Mouse (Mus musculus): ENCODE data around the gene Mapkap1.
"Not testable (repeated sequence)": the region's sequence is repeated elsewhere in the genome, so short reads cannot be mapped to it uniquely, and the experiment has no call there.

Gene Mapkap1

GRCm38 (mm10) chr2:34432887-34433286 lies 26.3 kb downstream of the Mapkap1 start:
- not testable (repeated sequence) for DNase-seq

DNA sequence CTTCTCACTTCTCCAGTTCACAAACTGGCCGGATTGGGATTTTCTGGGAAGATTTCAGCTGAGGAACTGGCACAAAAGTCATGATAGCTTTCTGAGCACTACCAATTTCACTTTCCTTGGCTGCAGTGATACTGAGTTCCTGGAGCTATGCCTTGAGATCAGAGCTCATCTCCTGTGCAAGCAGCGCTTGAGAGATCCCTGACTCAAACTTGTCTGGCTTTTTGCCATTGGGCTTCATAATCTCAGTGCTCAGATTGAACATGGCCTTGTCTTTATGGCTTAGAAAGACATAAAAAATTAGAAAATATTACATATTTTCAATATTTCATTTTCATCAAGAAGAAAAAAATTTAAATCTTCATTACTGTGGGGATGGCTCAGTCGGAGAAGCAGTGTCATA lies 29.8 kb downstream of the Mapkap1 start:
- no peak for DNase-seq

DNA sequence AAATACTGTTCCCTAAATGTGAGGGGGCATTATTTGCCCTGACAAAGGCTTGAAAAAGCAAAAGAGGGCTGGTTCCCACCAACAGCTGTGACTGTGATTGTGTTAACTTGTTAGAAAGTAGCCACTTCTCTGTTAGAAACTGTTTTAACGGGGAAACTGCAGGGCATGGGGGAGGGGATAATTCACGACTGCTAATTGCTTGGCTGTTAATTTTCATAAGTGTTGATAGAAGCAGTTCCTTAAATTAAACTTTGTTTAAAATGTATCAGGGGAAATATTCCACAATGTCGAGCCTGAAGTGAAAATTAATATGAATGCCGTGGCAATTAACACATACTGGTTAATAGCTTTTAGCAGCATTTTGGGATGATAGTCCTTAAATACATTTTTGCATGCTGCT lies 42.2 kb downstream of the Mapkap1 start:
- no peak for DNase-seq

- no peak for DNase-seq
Observed at GRCm38 (mm10) chr2:34462490-34462889, 55.9 kb downstream of the Mapkap1 start.

- DNase-seq = no peak
Observed at GRCm38 (mm10) chr2:34468559-34469141, 62.1 kb downstream of the Mapkap1 start.

DNA sequence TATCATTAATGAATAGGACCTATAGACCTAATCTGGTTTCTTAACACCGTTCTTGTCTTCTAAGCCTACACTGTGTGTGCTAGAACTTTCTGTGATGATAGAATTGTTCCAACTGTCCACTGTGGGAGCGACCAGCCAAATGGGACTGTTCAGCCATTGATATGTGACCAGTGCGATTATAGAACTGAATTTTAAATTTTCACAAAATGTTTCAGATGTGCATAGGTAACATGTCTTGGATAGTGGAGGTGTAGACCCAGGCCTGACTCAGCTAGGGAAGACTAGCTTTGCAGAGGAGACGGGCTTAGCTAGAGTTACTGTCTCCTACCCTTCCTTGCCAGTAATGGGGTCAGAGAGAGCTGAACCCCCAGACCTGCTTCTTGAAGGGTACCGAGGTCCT lies 62.8 kb downstream of the Mapkap1 start:
- no peak for DNase-seq

GRCm38 (mm10) chr2:34473775-34474174 lies 67.2 kb downstream of the Mapkap1 start:
- no peak for DNase-seq

GRCm38 (mm10) chr2:34481401-34481800 lies 74.8 kb downstream of the Mapkap1 start:
- peak; percentile 27 for DNase-seq

- DNase-seq = no peak
Observed at GRCm38 (mm10) chr2:34482102-34482501, 75.5 kb downstream of the Mapkap1 start.

GRCm38 (mm10) chr2:34482531-34482930 lies 76.0 kb downstream of the Mapkap1 start:
- no peak for DNase-seq

DNA sequence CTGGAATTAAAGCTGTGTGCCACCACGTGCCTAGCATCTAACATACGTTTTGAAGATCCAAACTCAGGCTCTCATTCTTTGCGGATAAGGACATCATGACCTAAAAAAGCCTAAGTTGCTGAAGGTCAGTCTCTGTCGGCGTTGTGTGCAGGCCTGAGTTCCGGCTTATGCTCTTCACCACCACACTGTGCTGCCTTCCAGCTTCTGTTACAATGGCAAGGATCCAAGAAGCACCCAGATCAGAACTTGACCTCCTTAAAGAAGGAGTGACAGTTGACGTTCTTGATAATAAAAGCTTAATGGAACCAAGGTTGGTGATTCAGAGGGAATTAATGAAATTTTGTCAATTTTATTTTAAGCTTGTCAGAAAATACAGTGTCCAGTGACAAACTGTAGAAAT lies 80.7 kb downstream of the Mapkap1 start:
- no peak for DNase-seq

- no peak for DNase-seq
Observed at GRCm38 (mm10) chr2:34503975-34504730, 97.6 kb downstream of the Mapkap1 start.

DNA sequence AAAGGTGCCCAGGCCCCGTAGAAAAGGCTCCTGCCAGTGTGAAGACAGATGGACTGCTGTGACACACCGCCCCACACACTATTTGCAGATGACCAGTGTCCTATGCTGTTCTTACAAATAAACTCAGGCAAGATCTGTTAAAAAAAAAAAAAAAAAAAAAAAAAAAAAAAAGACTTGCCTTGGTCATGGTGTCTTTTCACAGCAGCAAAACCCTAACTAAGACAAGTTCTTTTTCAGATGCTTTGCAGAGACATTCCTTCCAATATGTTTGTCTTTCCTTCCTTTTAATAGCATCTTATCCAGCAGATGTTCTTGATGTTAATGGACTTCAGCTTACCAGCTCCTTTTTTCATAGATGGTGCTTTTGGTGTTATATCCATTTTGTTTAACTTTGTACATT lies 99.6 kb downstream of the Mapkap1 start:
- not testable (repeated sequence) for DNase-seq

- DNase-seq = no peak
Observed at GRCm38 (mm10) chr2:34509856-34510255, 103.3 kb downstream of the Mapkap1 start.

DNA sequence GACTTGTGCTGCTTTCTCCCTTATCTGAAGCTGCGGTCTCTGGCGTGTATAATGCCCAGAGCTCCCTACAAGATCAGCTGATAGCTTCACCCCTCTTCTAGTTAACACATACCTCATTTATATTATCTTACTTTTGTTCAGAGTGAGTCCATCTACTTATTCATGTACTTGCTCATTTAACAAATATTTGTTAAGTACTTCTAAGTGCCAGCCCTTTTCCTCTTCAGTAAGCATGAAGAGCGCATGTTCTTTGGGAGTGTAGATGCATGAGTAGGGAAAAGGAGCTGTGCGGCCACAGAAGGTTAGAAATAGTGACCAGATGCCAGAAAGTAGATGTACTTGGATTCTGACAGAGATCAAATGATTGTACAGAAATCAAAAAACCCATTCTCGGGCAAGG lies 108.7 kb downstream of the Mapkap1 start:
- DNase-seq = no peak

DNA sequence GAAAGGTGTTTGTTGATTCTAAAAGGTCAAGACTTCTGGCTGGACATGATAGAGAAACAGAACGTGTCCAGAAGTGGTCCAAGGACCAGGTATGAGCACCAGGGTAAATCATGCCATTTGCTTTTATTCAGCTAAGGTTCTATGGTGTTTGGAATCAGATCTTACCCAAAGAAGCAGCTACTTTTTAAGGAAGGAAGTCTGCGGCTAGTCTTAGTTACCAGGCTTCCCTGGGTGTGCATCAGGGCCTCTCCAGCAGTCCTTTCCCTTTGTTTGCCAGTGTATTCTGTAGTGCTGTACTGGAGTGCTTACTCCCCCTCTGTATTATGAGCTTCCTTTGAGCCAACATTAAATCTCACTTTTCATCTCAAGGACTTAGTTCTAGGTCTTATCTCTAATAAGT lies 111.5 kb downstream of the Mapkap1 start:
- DNase-seq = no peak

DNA sequence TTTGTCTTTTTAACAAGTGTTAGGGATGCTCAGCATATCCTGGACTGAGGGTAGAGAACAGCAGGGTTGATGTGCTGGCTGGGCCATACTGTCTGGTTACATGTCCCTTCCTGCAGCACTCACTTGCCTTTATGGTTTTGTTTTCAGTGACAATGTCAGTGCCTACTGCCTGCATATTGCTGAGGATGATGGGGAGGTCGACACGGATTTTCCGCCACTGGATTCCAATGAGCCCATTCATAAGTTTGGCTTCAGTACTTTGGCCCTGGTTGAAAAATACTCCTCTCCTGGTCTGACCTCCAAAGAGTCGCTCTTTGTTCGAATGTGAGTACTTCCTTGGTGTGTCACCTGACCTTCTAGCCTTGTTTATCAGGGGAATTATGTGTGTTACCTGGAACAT lies 112.0 kb downstream of the Mapkap1 start:
- DNase-seq = no peak

- peak; percentile 64 for DNase-seq
Observed at GRCm38 (mm10) chr2:34519525-34519924, 113.0 kb downstream of the Mapkap1 start.

- DNase-seq = no peak
Observed at GRCm38 (mm10) chr2:34521384-34521783, 114.8 kb downstream of the Mapkap1 start.

DNA sequence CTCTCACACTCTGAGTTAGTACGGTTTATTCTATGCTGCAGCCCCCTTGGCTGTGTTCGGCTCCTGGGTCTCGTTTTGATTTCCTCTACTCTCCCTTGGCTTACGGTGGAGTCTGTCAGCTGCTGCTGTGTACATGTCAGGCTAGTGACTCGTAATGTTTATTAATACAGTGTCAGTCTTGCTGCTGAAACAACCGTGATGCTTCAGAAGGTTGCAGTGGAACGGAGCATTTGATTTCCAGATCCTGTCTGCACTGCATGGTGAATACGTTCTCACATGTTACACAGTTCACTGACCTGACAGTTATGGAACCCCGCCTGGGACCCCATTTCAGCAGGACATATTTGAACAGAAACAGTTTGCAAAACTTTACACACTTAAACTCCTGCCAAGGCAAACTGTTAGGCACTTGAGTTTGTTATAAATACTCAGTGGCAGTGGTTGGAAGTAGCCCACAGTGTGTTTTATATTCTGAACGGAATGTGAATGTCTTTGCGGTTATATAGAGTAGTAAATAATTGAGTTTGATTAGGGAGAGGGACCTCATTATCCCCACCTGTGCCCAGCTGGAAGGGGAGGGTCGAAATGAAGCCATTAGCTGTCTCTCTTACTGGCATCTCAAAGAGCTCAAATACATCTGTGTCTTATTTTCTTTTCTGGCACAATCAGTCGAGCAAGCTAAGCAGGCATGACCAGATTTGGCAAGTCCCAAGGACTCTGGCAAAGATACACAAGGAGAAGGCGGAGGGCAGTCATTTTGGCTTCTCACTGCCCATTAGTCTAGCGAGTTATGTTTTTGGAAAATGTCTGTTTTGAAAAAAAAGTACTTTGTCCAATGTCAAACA lies 120.2 kb downstream of the Mapkap1 start:
- DNase-seq = peak; percentile 36

DNA sequence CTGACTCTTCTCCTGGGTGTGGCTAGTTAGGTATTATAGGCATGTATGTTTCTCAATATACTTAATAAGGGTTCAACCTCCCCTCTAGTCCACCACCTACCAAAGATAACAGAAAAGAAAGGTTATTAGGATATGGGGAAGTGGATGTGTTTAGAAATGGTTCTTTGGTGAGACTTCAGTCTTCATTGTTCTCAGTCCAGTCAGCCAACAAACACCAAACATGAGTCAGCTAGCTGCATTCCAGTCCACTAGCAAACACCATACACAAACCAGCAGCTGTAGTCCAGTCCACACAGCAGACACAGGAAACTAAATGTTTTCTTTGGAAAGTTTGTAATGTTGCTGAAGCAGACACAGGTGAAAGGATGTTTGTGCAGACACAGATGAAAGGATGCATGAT lies 121.9 kb downstream of the Mapkap1 start:
- DNase-seq = no peak

- no peak for DNase-seq
Observed at GRCm38 (mm10) chr2:34530042-34530441, 123.5 kb downstream of the Mapkap1 start.

GRCm38 (mm10) chr2:34531801-34532298 lies 125.3 kb downstream of the Mapkap1 start:
- DNase-seq = no peak

DNA sequence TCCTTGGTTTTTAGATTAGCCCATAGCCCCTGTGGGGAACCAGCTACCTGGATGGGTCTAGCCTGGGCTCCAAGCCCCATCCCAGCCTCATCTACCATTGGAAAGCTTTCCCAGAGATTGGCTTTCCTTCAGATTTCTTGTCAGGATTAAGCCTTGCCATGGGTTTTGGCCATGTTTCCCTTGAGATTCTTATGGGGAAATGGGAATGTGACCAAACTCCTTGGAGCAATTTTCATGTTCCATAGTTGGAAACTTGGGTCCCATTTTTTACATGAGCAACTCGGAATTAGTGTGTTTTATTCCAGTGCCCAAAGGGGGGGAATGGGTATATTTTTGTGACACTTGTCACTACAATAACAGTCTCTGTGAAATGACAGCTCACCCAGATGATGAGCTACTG lies 125.8 kb downstream of the Mapkap1 start:
- DNase-seq = no peak

Data from kidney, adult 9 months (tissue).